Mouse (Mus musculus) hindbrain, postnatal 0 days (tissue): ENCODE results near the gene Prg3. TPM values are rescaled to one million over a fixed set of nuclear protein-coding genes. Genes with fewer than 3 reads are reported as not detected.

Experiments
- ATAC-seq: fragments of 200-750 bp; cut with Nextera tagmentation; 2 replicates; pipeline ENCODE4 v1.8.0; 2017; ENCODE audit warnings: mild to moderate bottlenecking, moderate TSS enrichment, moderate library complexity
- DNase-seq: peaks from one replicate; pipeline ENCODE4 v3.0.0-alpha.2; 2015; ENCODE audit warnings: low spot score
- H3K27ac ChIP-seq: fragments of 300-500 bp; sonication (generic); 2 replicates; pipeline ENCODE4 v1.5.1; 2014; ENCODE audit warnings: mild to moderate bottlenecking
- H3K27me3 ChIP-seq: fragments of 300-500 bp; sonication (generic); 2 replicates; pipeline ENCODE4 v1.6.1; 2014; ENCODE audit warnings: low read length, mixed read lengths; ENCODE audit not compliant: insufficient read depth
- H3K36me3 ChIP-seq: fragments of 300-500 bp; sonication (generic); 2 replicates; pipeline ENCODE4 v1.6.1; 2014; ENCODE audit warnings: low read length, mixed read lengths; ENCODE audit not compliant: insufficient read depth
- H3K4me1 ChIP-seq: fragments of 300-500 bp; sonication (generic); 2 replicates; pipeline ENCODE4 v1.6.1; 2014; ENCODE audit warnings: antibody characterized with exemption, low read length, mixed read lengths; ENCODE audit not compliant: insufficient read depth
- H3K4me2 ChIP-seq: fragments of 300-500 bp; sonication (generic); 2 replicates; pipeline ENCODE4 v1.6.1; 2014; ENCODE audit warnings: low read depth, mild to moderate bottlenecking, low read length, moderate library complexity, mixed read lengths
- H3K4me3 ChIP-seq: fragments of 300-500 bp; sonication (generic); 2 replicates; pipeline ENCODE4 v1.5.1; 2014; ENCODE audit warnings: low read length
- H3K9ac ChIP-seq: fragments of 300-500 bp; sonication (generic); replicated peaks from 2 replicates; pipeline ENCODE4 v1.6.1; 2014; ENCODE audit warnings: mild to moderate bottlenecking, low read length, moderate library complexity, mixed read lengths
- H3K9me3 ChIP-seq: fragments of 300-500 bp; sonication (generic); 2 replicates; pipeline ENCODE4 v1.6.1; 2016; ENCODE audit warnings: low read length, mixed read lengths
- CTCF ChIP-seq: IDR thresholded peaks from 2 replicates; pipeline ENCODE4 v1.5.1; 2016; ENCODE audit warnings: antibody characterized with exemption, control low read depth, low read depth
- WGBS: fragments of 180-500 bp; shearing (Covaris S2); extraction: QIAGEN DNeasy Blood & Tissue Kit; methylation state at CpG from one replicate; pipeline ENCODE4 v1.1.7; 2014; 5-methylcytosine and 5-hydroxymethylcytosine counted together
- polyA plus RNA-seq: library from polyadenylated mRNA; unstranded; fragments of >200 nt; fragmentation: Nextera tagmentation; extraction: Ambion mirVana; gene quantifications from 2 replicates; pipeline ENCODE4 v1.2.1, GENCODE M21; 2015
- total RNA-seq: library from RNA; depleted of rRNA; stranded (reverse); fragments of >200 nt; gene quantifications from 2 replicates; pipeline ENCODE4 v1.2.3, GENCODE M21; 2014; rRNA removed

Gene Prg3
- total RNA-seq (not detected in 2 replicates), polyA plus RNA-seq (not detected in 2 replicates)

DNA sequence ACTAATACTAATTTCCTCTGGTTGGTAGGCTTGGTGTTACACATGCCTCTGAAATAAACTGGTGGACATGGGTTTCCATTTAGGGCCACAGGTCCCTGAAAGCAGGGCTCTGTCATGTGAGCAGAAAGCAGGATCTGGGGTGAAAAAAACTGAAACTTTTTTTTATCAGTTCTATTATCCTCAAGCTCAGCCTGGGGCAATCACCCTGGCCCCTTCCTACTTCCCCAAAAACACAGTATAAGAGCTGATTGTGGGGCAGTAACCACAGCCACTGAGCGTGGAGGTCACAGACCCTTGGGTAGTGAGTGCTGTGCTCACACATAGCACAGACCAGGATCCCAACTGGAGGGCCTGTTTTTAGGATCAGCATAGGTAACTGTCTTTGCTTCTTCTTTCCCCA is at the start of gene Prg3:
Prg3 (plus strand) TSS at position 286 of the 400 bp plus-strand sequence.
- Histone ChIP-seq H3K27me3 (no peaks in the 10 kb centered on the region), H3K4me1 (no peaks in the 10 kb centered on the region), H3K4me2 (no peak within 1 kb of the TSS), H3K36me3 (no peaks in the 10 kb centered on the region), H3K4me3 (no peak within 1 kb of the TSS), H3K9me3 (no peaks in the 10 kb centered on the region), H3K27ac (no peak within 1 kb of the TSS), H3K9ac (no peak within 1 kb of the TSS)
- ATAC-seq (no peak), DNase-seq (no peak)
- WGBS: 81% methylated on average over 1 of the region's 1 CpGs
- no peak for TF ChIP-seq CTCF

DNA sequence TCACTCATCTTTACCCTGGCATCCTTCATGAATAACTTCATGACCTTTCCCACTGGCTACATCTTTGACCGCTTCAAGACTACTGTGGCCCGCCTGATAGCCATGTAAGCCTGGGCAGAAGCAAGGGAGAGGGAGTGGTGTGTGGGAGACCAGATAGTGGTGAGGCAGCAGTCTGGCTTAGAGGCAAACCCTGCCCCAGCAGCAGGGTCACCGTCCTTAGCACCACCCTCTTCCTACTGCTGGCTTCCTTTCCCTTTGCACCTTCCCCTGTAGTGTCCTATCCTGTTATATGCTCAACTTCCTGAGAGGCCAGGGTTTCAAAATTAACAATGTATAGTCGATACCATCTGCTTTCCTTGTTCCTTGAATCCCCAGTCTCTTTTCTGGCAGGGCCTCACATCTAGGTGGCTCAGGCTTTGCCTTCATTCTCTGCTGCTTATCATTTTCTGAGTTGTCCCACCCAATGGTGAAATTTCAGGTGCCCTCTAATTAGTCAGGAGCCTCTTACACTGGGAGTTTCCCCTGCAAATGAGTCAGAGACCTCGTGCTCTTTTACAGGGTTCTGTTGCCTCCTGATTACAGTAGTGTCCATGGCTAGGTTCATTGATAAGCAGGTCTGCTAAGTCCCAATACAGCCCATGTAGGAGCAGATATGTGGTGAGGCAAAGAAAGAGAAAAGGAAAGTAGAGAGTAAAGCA is 49.6 kb upstream of the Prg3 start:
- Histone ChIP-seq H3K9ac (no peak overlapping the region), H3K27ac (no peak overlapping the region), H3K4me1 (peaks cover 5% of the 10 kb centered on the region; the same call in 1 of the 2 replicates), H3K9me3 (no peaks in the 10 kb centered on the region), H3K36me3 (no peaks in the 10 kb centered on the region), H3K4me3 (no peak overlapping the region), H3K4me2 (no peak overlapping the region), H3K27me3 (no peaks in the 10 kb centered on the region)
- 82% methylated on average over 5 of the region's 5 CpGs for WGBS
- ATAC-seq (no peak), DNase-seq (no peak)
- TF ChIP-seq CTCF: no peak

DNA sequence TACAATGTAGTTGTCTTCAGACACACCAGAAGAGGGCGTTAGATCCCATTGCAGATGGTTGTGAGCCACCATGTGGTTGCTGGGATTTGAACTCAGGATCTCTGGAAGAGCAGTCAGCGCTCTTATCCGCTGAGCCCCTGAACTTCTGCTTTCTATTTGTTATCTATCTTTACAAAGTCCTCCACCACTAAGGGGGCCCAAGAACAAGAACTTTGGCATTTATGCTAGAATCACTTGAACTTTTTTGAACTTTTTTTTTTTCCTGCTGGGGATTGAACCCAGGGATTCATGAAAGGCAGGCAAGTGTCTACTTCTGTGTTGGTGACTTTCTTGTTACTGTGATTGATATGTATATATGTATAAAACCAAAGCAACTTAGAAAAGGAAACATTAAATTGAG is 48.7 kb upstream of the Prg3 start:
- no peak overlapping the region for H3K27ac ChIP-seq
- DNase-seq (no peak), ATAC-seq (no peak)
- no peaks in the 10 kb centered on the region for H3K36me3 ChIP-seq
- H3K4me2 ChIP-seq: no peak overlapping the region
- no peaks in the 10 kb centered on the region for H3K9me3 ChIP-seq
- no peak for TF ChIP-seq CTCF
- no peaks in the 10 kb centered on the region for H3K27me3 ChIP-seq
- peaks cover 5% of the 10 kb centered on the region; the same call in 1 of the 2 replicates for H3K4me1 ChIP-seq
- H3K9ac ChIP-seq: no peak overlapping the region
- 96% methylated on average over 3 of the region's 3 CpGs for WGBS
- H3K4me3 ChIP-seq: no peak overlapping the region

DNA sequence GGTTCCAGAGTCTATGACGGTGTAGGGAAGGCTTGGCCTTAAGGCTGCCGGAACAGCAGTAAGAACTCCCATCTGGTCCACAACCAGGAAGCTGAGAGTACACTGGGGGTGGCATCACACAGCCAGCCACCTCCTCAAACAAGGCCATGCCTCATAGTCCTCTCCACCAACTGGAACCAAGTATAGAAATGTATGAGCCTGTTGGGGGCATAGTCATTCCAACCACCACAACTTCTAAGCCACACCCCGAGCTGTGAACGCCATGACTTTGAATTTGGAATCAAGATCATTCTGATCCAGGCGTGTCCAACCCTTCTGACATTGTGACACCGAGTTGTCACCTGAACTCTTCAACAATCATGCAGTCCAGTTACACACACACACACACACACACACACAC is 48.3 kb upstream of the Prg3 start:
- WGBS: 94% methylated on average over 6 of the region's 6 CpGs
- Histone ChIP-seq H3K4me1 (peaks cover 5% of the 10 kb centered on the region; the same call in 1 of the 2 replicates), H3K9me3 (no peaks in the 10 kb centered on the region), H3K27ac (no peak overlapping the region), H3K36me3 (no peaks in the 10 kb centered on the region), H3K27me3 (no peaks in the 10 kb centered on the region), H3K4me2 (no peak overlapping the region), H3K4me3 (no peak overlapping the region), H3K9ac (no peak overlapping the region)
- ATAC-seq (no peak), DNase-seq (no peak)
- TF ChIP-seq CTCF: no peak

DNA sequence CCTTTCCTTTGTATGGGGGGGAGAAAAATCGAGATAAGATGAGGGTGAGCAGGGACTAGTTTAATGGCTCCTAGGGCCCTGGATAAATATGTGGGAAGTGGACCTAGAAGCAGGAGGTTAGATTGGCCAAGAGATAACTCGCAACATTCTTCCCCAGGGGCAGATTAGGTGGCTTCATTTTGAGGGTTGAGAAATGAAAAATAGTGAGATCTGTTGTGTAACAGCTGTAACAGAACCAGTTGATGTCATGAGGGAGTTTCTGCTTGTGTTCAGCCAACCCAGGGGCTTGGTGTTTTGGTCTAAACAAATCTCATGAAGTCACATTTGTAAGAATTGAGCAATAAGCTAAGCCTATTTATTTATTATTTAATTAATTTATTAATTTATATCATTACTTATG is 46.7 kb upstream of the Prg3 start:
- H3K9me3 ChIP-seq: no peaks in the 10 kb centered on the region
- H3K4me3 ChIP-seq: no peak overlapping the region
- no peak for ATAC-seq
- peaks cover 5% of the 10 kb centered on the region; the same call in 1 of the 2 replicates for H3K4me1 ChIP-seq
- H3K27me3 ChIP-seq: no peaks in the 10 kb centered on the region
- no peak overlapping the region for H3K9ac ChIP-seq
- no peak overlapping the region for H3K27ac ChIP-seq
- DNase-seq: no peak
- no peak overlapping the region for H3K4me2 ChIP-seq
- H3K36me3 ChIP-seq: no peaks in the 10 kb centered on the region
- TF ChIP-seq CTCF: no peak
- 76% methylated on average over 2 of the region's 2 CpGs for WGBS

DNA sequence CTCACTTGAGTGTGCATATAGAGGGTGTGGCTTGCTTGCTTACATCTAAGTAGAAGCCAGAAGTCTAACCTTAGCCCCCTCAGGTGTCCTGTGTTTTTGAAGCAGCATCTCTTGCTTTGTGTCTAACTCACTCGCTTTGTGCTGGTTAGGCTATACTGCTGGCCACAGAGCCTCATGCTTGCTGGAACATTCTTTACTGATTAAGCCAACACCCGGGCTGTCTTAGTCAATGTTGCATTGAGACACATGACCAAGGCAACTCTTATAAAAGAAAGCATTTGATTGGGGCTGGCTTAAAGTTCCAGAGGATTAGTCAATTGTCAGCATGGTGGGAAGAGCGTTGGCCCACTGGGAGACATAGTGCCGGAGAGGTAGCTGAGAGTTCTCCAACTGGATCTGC is 46.2 kb upstream of the Prg3 start:
- ATAC-seq: no peak
- WGBS: 86% methylated on average over 4 of the region's 4 CpGs
- no peak for TF ChIP-seq CTCF

DNA sequence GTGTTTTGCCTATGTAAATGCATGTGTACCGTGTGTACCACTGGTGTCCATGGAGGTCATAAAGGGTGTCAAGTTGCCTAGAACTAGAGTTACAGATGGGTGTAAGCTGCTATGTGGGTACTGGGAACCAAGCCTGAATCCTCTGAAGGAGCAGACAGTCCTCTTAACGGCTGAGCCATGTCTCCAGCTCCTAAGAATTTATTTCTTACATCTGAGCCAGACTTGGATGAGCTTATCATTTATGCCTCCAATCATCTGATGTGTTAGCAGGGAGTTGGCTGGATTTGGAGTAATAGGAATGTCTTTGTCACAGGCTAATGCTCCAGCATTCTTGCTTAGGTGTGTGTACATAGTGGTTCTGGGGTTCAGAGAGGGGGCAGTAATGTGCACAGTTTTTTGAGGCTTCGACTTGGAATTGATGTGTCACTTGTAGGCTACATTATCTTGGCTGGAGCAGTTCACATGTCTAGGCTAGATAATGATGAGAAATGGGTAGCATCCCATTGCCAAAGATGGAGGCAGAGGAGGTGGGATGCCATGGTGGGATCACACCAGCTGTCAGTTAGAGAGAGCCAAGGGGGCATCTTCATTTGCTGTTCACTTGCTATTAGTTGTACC is 40.8 kb upstream of the Prg3 start:
- Histone ChIP-seq H3K36me3 (no peaks in the 10 kb centered on the region), H3K27ac (no peak overlapping the region), H3K9me3 (no peaks in the 10 kb centered on the region), H3K4me3 (no peak overlapping the region), H3K27me3 (no peaks in the 10 kb centered on the region), H3K4me2 (no peak overlapping the region), H3K9ac (no peak overlapping the region), H3K4me1 (no peaks in the 10 kb centered on the region)
- TF ChIP-seq CTCF: no peak
- no peak for ATAC-seq
- DNase-seq: no peak
- 87% methylated on average over 3 of the region's 3 CpGs for WGBS

More for the DNA sequence above, 46.2 kb upstream of the Prg3 start:
- Histone ChIP-seq H3K4me1 (peaks cover 4% of the 10 kb centered on the region; the same call in 1 of the 2 replicates), H3K9ac (no peak overlapping the region), H3K4me2 (no peak overlapping the region), H3K4me3 (no peak overlapping the region), H3K9me3 (no peaks in the 10 kb centered on the region), H3K27ac (no peak overlapping the region), H3K27me3 (no peaks in the 10 kb centered on the region), H3K36me3 (no peaks in the 10 kb centered on the region)
- no peak for DNase-seq
